22 mouse cellular contexts compared by ENCODE assay signal in genomic region chr12:16752236-16752840, GRCm38 (mm10). TPM values are rescaled to one million over a fixed set of nuclear protein-coding genes. Genes with fewer than 3 reads are reported as not detected.
DNase-seq lines count a peak whose midpoint lies in the region; ATAC-seq and TF ChIP-seq lines count a peak whose summit lies in the region.
"Had no signal": no experiment of that assay in that cellular context is flagged by ENCODE, and none has a peak within 500 bp of the region (broad histone marks: within the 10 kb centered on the region; RNA-seq: fewer than 3 reads in every experiment).

No protein-coding gene starts in this region.

- H3K27me3 ChIP-seq in hindbrain, embryonic 10.5 days (ENCODE audit: insufficient read depth, poor library complexity, severe bottlenecking) = no peaks in the 10 kb centered on the region
- no peaks in the 10 kb centered on the region for H3K27me3 ChIP-seq in hindbrain, postnatal 0 days (ENCODE audit: insufficient read depth, low read length)
- no peaks in the 10 kb centered on the region for H3K27me3 ChIP-seq in neural tube, embryonic 12.5 days (replicated peaks)
- H3K27me3 ChIP-seq in neural tube, embryonic 15.5 days (replicated peaks) = no peaks in the 10 kb centered on the region
- H3K27me3 ChIP-seq: liver, embryonic 12.5 days; midbrain, embryonic 12.5 days had no signal

- H3K4me3 ChIP-seq in hindbrain, embryonic 10.5 days = no peak overlapping the region
- H3K4me3 ChIP-seq in hindbrain, postnatal 0 days (ENCODE audit: low read length) = no peak overlapping the region
- H3K4me3 ChIP-seq in neural tube, embryonic 12.5 days = no peak overlapping the region
- H3K4me3 ChIP-seq in neural tube, embryonic 15.5 days (replicated peaks) = no peak overlapping the region
- H3K4me3 ChIP-seq: embryonic facial prominence, embryonic 10.5 days; liver, embryonic 12.5 days; midbrain, embryonic 12.5 days had no signal

- peaks cover 43% of the 10 kb centered on the region for H3K4me1 ChIP-seq in hindbrain, embryonic 10.5 days (replicated peaks)
- no peaks in the 10 kb centered on the region for H3K4me1 ChIP-seq in hindbrain, postnatal 0 days (ENCODE audit: insufficient read depth, low read length)
- peaks cover 14% of the 10 kb centered on the region for H3K4me1 ChIP-seq in neural tube, embryonic 12.5 days
- H3K4me1 ChIP-seq in neural tube, embryonic 15.5 days = peaks cover 13% of the 10 kb centered on the region
- H3K4me1 ChIP-seq: liver, embryonic 12.5 days had no signal

- no peaks in the 10 kb centered on the region for H3K9me3 ChIP-seq in hindbrain, embryonic 10.5 days
- no peaks in the 10 kb centered on the region for H3K9me3 ChIP-seq in hindbrain, postnatal 0 days (ENCODE audit: low read length)
- no peaks in the 10 kb centered on the region for H3K9me3 ChIP-seq in neural tube, embryonic 12.5 days
- H3K9me3 ChIP-seq in neural tube, embryonic 15.5 days (replicated peaks) = no peaks in the 10 kb centered on the region
- H3K9me3 ChIP-seq: embryonic facial prominence, embryonic 10.5 days; liver, embryonic 12.5 days; midbrain, embryonic 12.5 days had no signal

- H3K4me2 ChIP-seq in hindbrain, postnatal 0 days (ENCODE audit: low read depth, low read length) = no peak overlapping the region
- 0 out of 2 replicates have a peak overlapping the region, but pooled peaks have one; percentile 5 for H3K4me2 ChIP-seq in neural tube, embryonic 12.5 days (replicated peaks)
- H3K4me2 ChIP-seq in neural tube, embryonic 15.5 days = no peak overlapping the region
- H3K4me2 ChIP-seq: liver, embryonic 12.5 days; midbrain, embryonic 12.5 days had no signal

- no peak overlapping the region for H3K9ac ChIP-seq in hindbrain, postnatal 0 days (replicated peaks; ENCODE audit: low read length)
- no peak overlapping the region for H3K9ac ChIP-seq in neural tube, embryonic 12.5 days
- no peak overlapping the region for H3K9ac ChIP-seq in neural tube, embryonic 15.5 days (replicated peaks)
- H3K9ac ChIP-seq: liver, embryonic 12.5 days; midbrain, embryonic 12.5 days had no signal

- H3K27ac ChIP-seq in hindbrain, embryonic 10.5 days = peak overlapping the region; percentile 77
- H3K27ac ChIP-seq in hindbrain, postnatal 0 days = no peak overlapping the region
- H3K27ac ChIP-seq in neural tube, embryonic 12.5 days = no peak overlapping the region
- no peak overlapping the region for H3K27ac ChIP-seq in neural tube, embryonic 15.5 days (replicated peaks)
- H3K27ac ChIP-seq: kidney, postnatal 0 days; liver, embryonic 12.5 days; midbrain, embryonic 12.5 days had no signal

- ATAC-seq in hindbrain, postnatal 0 days = no peak
- ATAC-seq in neural tube, embryonic 12.5 days (ENCODE audit: low FRiP score, low read depth) = no peak
- no peak for ATAC-seq in neural tube, embryonic 15.5 days (ENCODE audit: low FRiP score)
- ATAC-seq: forebrain, embryonic 16.5 days had no signal

- DNase-seq in hindbrain, embryonic 10.5 days (ENCODE audit: low spot score) = no peak
- DNase-seq in hindbrain, postnatal 0 days (ENCODE audit: low spot score) = no peak
- DNase-seq in large intestine, adult 2 months (ENCODE audit: low read depth, low spot score) = peak; percentile 85
- no peak for DNase-seq in lung, postnatal 25 days (ENCODE audit: low spot score)
- DNase-seq in urinary bladder, postnatal 4 days (ENCODE audit: low spot score in 2 of 2) = no peak
- DNase-seq: adrenal gland, postnatal 25 days; cerebellum, adult 9-10 months; gastrocnemius, postnatal 14 days; heart, adult 18-20 months; lung, adult 18-20 months; right cerebral cortex, postnatal 14 days; spleen, adult 18-20 months; thymus, postnatal 14 days had no signal

- H3K36me3 ChIP-seq in hindbrain, embryonic 10.5 days = peaks cover 47% of the 10 kb centered on the region
- H3K36me3 ChIP-seq in hindbrain, postnatal 0 days (ENCODE audit: insufficient read depth, low read length) = no peaks in the 10 kb centered on the region
- H3K36me3 ChIP-seq in neural tube, embryonic 12.5 days = no peaks in the 10 kb centered on the region
- H3K36me3 ChIP-seq in neural tube, embryonic 15.5 days = no peaks in the 10 kb centered on the region
- H3K36me3 ChIP-seq: liver, embryonic 12.5 days had no signal

- WGBS in hindbrain, embryonic 10.5 days = 74% methylated on average over 12 of the region's 12 CpGs
- WGBS in hindbrain, postnatal 0 days = 57% methylated on average over 12 of the region's 12 CpGs
- WGBS in neural tube, embryonic 12.5 days = 20% methylated on average over 12 of the region's 12 CpGs
- 20% methylated on average over 12 of the region's 12 CpGs for WGBS in neural tube, embryonic 15.5 days
- WGBS in large intestine, adult 2 months = 12% methylated on average over 12 of the region's 12 CpGs

- TF ChIP-seq CTCF in hindbrain, postnatal 0 days (IDR thresholded peaks at IDR 0.05; ENCODE audit: low read depth) = no peak

RNA-seq across cellular contexts. Expression of gene Greb1, which starts 48.3 kb away (rescaled TPM):
- polyA plus RNA-seq in hindbrain, embryonic 10.5 days (2016; fragmentation: Nextera tagmentation; extraction: Ambion mirVana) = 19.0 and 28.1 TPM in 2 replicates
- total RNA-seq in hindbrain, postnatal 0 days (2014; rRNA removed) = 0.86 and 2.1 TPM in 2 replicates
- 0.32 and 0.33 TPM in 2 replicates for polyA plus RNA-seq in hindbrain, postnatal 0 days (2015; fragmentation: Nextera tagmentation; extraction: Ambion mirVana)
- 3.8 and 4.4 TPM in 2 replicates for polyA plus RNA-seq in neural tube, embryonic 12.5 days (2016; fragmentation: Nextera tagmentation; extraction: Ambion mirVana)
- polyA plus RNA-seq in neural tube, embryonic 15.5 days (2015; fragmentation: Nextera tagmentation; extraction: Ambion mirVana) = 0.67 and 1.9 TPM in 2 replicates
- 1.6 and 3.5 TPM in 2 replicates for polyA plus RNA-seq in large intestine, adult 2 months (2012; rRNA removed)
- total RNA-seq: MEL; monocyte, adult 5-6 weeks had no signal

RNA-seq across cellular contexts. Expression of gene E2f6, which starts 58.4 kb away (rescaled TPM):
- 65.4 TPM in 2 replicates for polyA plus RNA-seq in hindbrain, embryonic 10.5 days (2016; fragmentation: Nextera tagmentation; extraction: Ambion mirVana)
- total RNA-seq in hindbrain, postnatal 0 days (2014; rRNA removed) = 21.2 and 27.5 TPM in 2 replicates
- 20.0 and 21.3 TPM in 2 replicates for polyA plus RNA-seq in hindbrain, postnatal 0 days (2015; fragmentation: Nextera tagmentation; extraction: Ambion mirVana)
- polyA plus RNA-seq in neural tube, embryonic 12.5 days (2016; fragmentation: Nextera tagmentation; extraction: Ambion mirVana) = 57.8 and 60.6 TPM in 2 replicates
- polyA plus RNA-seq in neural tube, embryonic 15.5 days (2015; fragmentation: Nextera tagmentation; extraction: Ambion mirVana) = 26.3 and 31.2 TPM in 2 replicates
- 9.5 and 12.5 TPM in 2 replicates for polyA plus RNA-seq in large intestine, adult 2 months (2012; rRNA removed)
